Mouse (Mus musculus) frontal cortex, postnatal 36 days (tissue): ENCODE measurements around the gene C4bp.
"Not testable (repeated sequence)": the region's sequence is repeated elsewhere in the genome, so short reads cannot be mapped to it uniquely, and the experiment has no call there.

Source experiments
- DNase-seq, 2 experiments: peaks; one replicate each; pipeline ENCODE4 v3.0.0; 2022; ENCODE audit warnings: low spot score in 2 of 2

Gene C4bp

GRCm38 (mm10) chr1:130661454-130661853, at the start of gene C4bp:
TSS of gene C4bp (minus strand) at chr1:130661632.
- DNase-seq, result no peak

- DNase-seq, result no peak
Observed at GRCm38 (mm10) chr1:130710283-130711080, 49.0 kb upstream of the C4bp start.

GRCm38 (mm10) chr1:130703613-130704012, 42.2 kb upstream of the C4bp start:
- DNase-seq, result no peak

GRCm38 (mm10) chr1:130701976-130702375, 40.5 kb upstream of the C4bp start:
- no peak for DNase-seq

GRCm38 (mm10) chr1:130699937-130700633, 38.7 kb upstream of the C4bp start:
- DNase-seq, result peak; percentile 20 to 53

GRCm38 (mm10) chr1:130698601-130699000, 37.2 kb upstream of the C4bp start:
- no peak for DNase-seq

GRCm38 (mm10) chr1:130683905-130684304, 22.5 kb upstream of the C4bp start:
- DNase-seq, result no peak

GRCm38 (mm10) chr1:130681656-130682413, 20.4 kb upstream of the C4bp start:
- no peak for DNase-seq

GRCm38 (mm10) chr1:130681075-130681474, 19.6 kb upstream of the C4bp start:
- no peak for DNase-seq

GRCm38 (mm10) chr1:130678551-130678950, 17.1 kb upstream of the C4bp start:
- no peak for DNase-seq

- DNase-seq, result not testable (repeated sequence)
Observed at GRCm38 (mm10) chr1:130663576-130663975, 2.1 kb upstream of the C4bp start.

- not testable (repeated sequence) for DNase-seq
Observed at GRCm38 (mm10) chr1:130659641-130660040, 1.8 kb downstream of the C4bp start.

GRCm38 (mm10) chr1:130644103-130644502, 17.3 kb downstream of the C4bp start:
- no peak for DNase-seq

- DNase-seq, result no peak
Observed at GRCm38 (mm10) chr1:130640967-130641366, 20.5 kb downstream of the C4bp start.

GRCm38 (mm10) chr1:130633761-130634410, 27.5 kb downstream of the C4bp start:
- peak; percentile 47 to 56 for DNase-seq

GRCm38 (mm10) chr1:130633316-130633715, 28.1 kb downstream of the C4bp start:
- DNase-seq, result no peak

GRCm38 (mm10) chr1:130629521-130629920, 31.9 kb downstream of the C4bp start, which contains the start of gene Zp3r:
TSS of gene Zp3r (minus strand) at chr1:130629621.
- DNase-seq, result no peak

- no peak for DNase-seq
Observed at GRCm38 (mm10) chr1:130596291-130596690, 65.1 kb downstream of the C4bp start.

GRCm38 (mm10) chr1:130588659-130589058, 72.8 kb downstream of the C4bp start:
- DNase-seq, result no peak
